In the genomic region with DNA sequence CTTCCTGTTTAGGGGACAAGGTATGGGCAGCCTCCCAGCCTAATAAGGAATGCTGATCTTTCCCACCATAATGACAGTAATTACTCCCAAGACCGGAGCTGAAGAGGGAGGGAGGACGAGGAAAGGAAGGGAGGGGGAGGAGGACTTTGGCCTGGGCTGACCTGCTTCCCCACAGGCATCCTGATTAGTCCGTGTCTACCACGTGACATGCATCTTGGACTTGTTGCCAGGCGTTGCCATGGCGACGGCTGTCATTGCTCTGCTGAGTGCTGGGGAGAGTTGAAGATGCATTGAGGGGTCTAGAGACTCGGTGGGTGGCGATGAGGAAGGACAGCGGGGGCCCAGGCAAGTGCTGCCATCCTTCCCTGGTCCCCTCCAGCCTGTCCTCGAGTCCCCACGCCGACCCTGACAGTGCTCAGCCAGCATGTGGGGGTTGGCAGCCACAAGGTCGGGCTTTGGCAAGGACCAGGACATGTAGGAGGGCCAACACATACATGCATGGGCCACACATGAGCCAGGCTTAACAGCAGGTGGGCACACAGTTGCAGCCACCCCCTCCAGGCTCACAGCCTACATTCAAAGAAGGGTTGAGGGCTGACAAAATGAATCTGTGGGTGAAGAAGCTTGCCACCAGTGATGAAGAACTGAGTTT, we compare ENCODE assay signal across 8 mouse cellular contexts. TPM values are rescaled to one million over a fixed set of nuclear protein-coding genes. Genes with fewer than 3 reads are reported as not detected.
A peak's percentile ranks its signal among the peaks of the same experiment; 100 is the strongest.
DNase-seq lines count a peak whose midpoint lies in the region; ATAC-seq lines count a peak whose summit lies in the region.

No protein-coding gene starts in this region.

- no peak overlapping the region for H3K4me2 ChIP-seq in heart, embryonic 11.5 days
- no peak overlapping the region for H3K4me2 ChIP-seq in liver, embryonic 16.5 days (ENCODE audit: low read depth, low read length)

- H3K36me3 ChIP-seq in heart, embryonic 11.5 days (ENCODE audit: control insufficient read depth, insufficient read depth, low read length) = no peaks in the 10 kb centered on the region
- H3K36me3 ChIP-seq in liver, embryonic 16.5 days (ENCODE audit: control insufficient read depth, insufficient read depth) = no peaks in the 10 kb centered on the region

- H3K27me3 ChIP-seq in heart, embryonic 11.5 days (ENCODE audit: control insufficient read depth, insufficient read depth, low read length) = no peaks in the 10 kb centered on the region
- H3K27me3 ChIP-seq in liver, embryonic 16.5 days (ENCODE audit: control insufficient read depth, insufficient read depth, low read depth, low read length) = no peaks in the 10 kb centered on the region

- no peak overlapping the region for H3K4me3 ChIP-seq in heart, embryonic 11.5 days (ENCODE audit: low read depth, low read length)
- no peak overlapping the region for H3K4me3 ChIP-seq in liver, embryonic 16.5 days (ENCODE audit: low read depth, low read length)

- no peak overlapping the region for H3K27ac ChIP-seq in heart, embryonic 11.5 days (ENCODE audit: low read depth, low read length)
- no peak overlapping the region for H3K27ac ChIP-seq in liver, embryonic 16.5 days (ENCODE audit: low read length)

- DNase-seq in heart, adult 9 months (ENCODE audit: low spot score in 2 of 2) = no peak
- DNase-seq in cerebellum, postnatal 4 days (ENCODE audit: low spot score in 2 of 2) = peak; percentile 57 to 85
- peak; percentile 46 to 62 for DNase-seq in heart, postnatal 10 days
- peak; percentile 77 to 86 for DNase-seq in kidney, postnatal 4 days
- DNase-seq in right cerebral cortex, postnatal 25 days = peak; percentile 81
- DNase-seq in ovary, postnatal 10 days (ENCODE audit: low spot score) = no peak

- ATAC-seq in heart, embryonic 11.5 days (replicated peaks; ENCODE audit: insufficient number of reproducible peaks, low FRiP score, low TSS enrichment) = peak; percentile 42; the same call in 1 of the 2 replicates
- ATAC-seq in liver, embryonic 16.5 days (ENCODE audit: low read depth) = peak; percentile 61

- WGBS in heart, embryonic 11.5 days (ENCODE audit: insufficient replicate concordance) = 5% methylated on average over 14 of the region's 14 CpGs
- 3% methylated on average over 14 of the region's 14 CpGs for WGBS in liver, embryonic 16.5 days (ENCODE audit: insufficient replicate concordance)

- no peak overlapping the region for H3K9ac ChIP-seq in heart, embryonic 11.5 days (ENCODE audit: low read depth, low read length)
- no peak overlapping the region for H3K9ac ChIP-seq in liver, embryonic 16.5 days (ENCODE audit: low read depth, low read length)

- intact Hi-C loops in heart, postnatal 10 days (cut with DNase I) = no loop called here

- H3K9me3 ChIP-seq in heart, embryonic 11.5 days (replicated peaks; ENCODE audit: control insufficient read depth, low read length) = no peaks in the 10 kb centered on the region
- no peaks in the 10 kb centered on the region for H3K9me3 ChIP-seq in liver, embryonic 16.5 days (replicated peaks; ENCODE audit: control insufficient read depth, low read length)

- peaks cover 4% of the 10 kb centered on the region; the same call in 1 of the 2 replicates for H3K4me1 ChIP-seq in heart, embryonic 11.5 days (ENCODE audit: control insufficient read depth, insufficient read depth, low read length)
- no peaks in the 10 kb centered on the region for H3K4me1 ChIP-seq in liver, embryonic 16.5 days (ENCODE audit: control insufficient read depth, low read depth, low read length)

RNA-seq across cellular contexts. Expression of a gene that starts 15.2 kb away (rescaled TPM):
- 21.4 and 23.2 TPM in 2 replicates for polyA plus RNA-seq in heart, embryonic 11.5 days (2014; fragmentation: Nextera tagmentation; extraction: Ambion mirVana)
- 10 to 100 TPM; 29.1 to 33.3 TPM for total RNA-seq in heart, postnatal 10 days (2021)
- 19.9 and 23.5 TPM in 2 replicates for polyA plus RNA-seq in liver, embryonic 16.5 days (2015; fragmentation: Nextera tagmentation; extraction: Ambion mirVana)

RNA-seq across cellular contexts. Expression of a gene that starts 22.7 kb away (rescaled TPM):
- polyA plus RNA-seq in heart, embryonic 11.5 days (2014; fragmentation: Nextera tagmentation; extraction: Ambion mirVana) = 17.9 and 19.3 TPM in 2 replicates
- total RNA-seq in heart, postnatal 10 days (2021) = 10 to 100 TPM; 81.5 to 94.9 TPM
- 5.2 and 5.7 TPM in 2 replicates for polyA plus RNA-seq in liver, embryonic 16.5 days (2015; fragmentation: Nextera tagmentation; extraction: Ambion mirVana)

RNA-seq across cellular contexts. Expression of a gene that starts 42.6 kb away (rescaled TPM):
- 10.4 and 11.4 TPM in 2 replicates for polyA plus RNA-seq in heart, embryonic 11.5 days (2014; fragmentation: Nextera tagmentation; extraction: Ambion mirVana)
- total RNA-seq in heart, postnatal 10 days (2021) = 10 to 100 TPM; 11.6 to 12.7 TPM
- polyA plus RNA-seq in liver, embryonic 16.5 days (2015; fragmentation: Nextera tagmentation; extraction: Ambion mirVana) = 3.4 and 4.2 TPM in 2 replicates

RNA-seq across cellular contexts. Expression of a gene that starts 50.2 kb away (rescaled TPM):
- 78.6 and 87.8 TPM in 2 replicates for polyA plus RNA-seq in heart, embryonic 11.5 days (2014; fragmentation: Nextera tagmentation; extraction: Ambion mirVana)
- 10 to 100 TPM; 36.6 to 40.3 TPM for total RNA-seq in heart, postnatal 10 days (2021)
- polyA plus RNA-seq in liver, embryonic 16.5 days (2015; fragmentation: Nextera tagmentation; extraction: Ambion mirVana) = 56.2 and 56.4 TPM in 2 replicates

RNA-seq across cellular contexts. Expression of a gene that starts 58.7 kb away (rescaled TPM):
- polyA plus RNA-seq in heart, embryonic 11.5 days (2014; fragmentation: Nextera tagmentation; extraction: Ambion mirVana) = 58.8 and 77.3 TPM in 2 replicates
- 10 to 100 TPM; 67.0 to 81.9 TPM for total RNA-seq in heart, postnatal 10 days (2021)
- 35.9 and 37.6 TPM in 2 replicates for polyA plus RNA-seq in liver, embryonic 16.5 days (2015; fragmentation: Nextera tagmentation; extraction: Ambion mirVana)

Comparison
In these comparisons a context has a peak if more than half of its experiments do, and no peak if none do; other contexts are left out.
1. DNase-seq: peak in cerebellum, postnatal 4 days (2 of 2), heart, postnatal 10 days (2 of 2), kidney, postnatal 4 days (2 of 2) and right cerebral cortex, postnatal 25 days (single experiment); none in heart, adult 9 months (0 of 2) and ovary, postnatal 10 days (single experiment).